ENCODE assay signal across 8 mouse cellular contexts in the genomic region with DNA sequence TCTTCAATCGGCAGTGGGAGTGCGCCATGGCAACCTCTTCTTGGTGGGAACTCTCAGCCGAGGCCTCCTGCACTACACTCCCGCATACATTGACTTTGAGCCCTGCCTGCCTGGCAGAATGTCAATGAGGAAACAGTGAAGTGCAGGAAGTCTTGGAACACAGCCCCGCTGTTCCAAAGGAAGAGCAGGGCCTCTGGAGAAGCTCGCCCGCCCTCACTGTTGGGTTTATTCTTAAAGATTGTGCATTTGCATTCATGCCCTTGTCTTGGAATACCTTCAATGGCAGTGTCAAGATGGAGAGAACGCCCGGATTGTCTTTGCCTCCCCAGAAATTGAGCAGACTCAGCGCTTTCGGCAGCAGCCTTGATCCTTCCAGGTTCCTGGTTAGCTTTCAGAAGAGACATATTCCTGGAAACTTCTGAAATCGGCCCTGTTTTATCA.
DNase-seq lines count a peak whose midpoint lies in the region; ATAC-seq and TF ChIP-seq lines count a peak whose summit lies in the region.

No protein-coding gene starts in this region.

- TF ChIP-seq CTCF in kidney, adult 2 months (conservative IDR thresholded peaks at IDR 0.05; ENCODE audit: insufficient read depth, insufficient read length, low read depth, low read length), result no peak
- TF ChIP-seq CTCF in lung, adult 2 months (IDR thresholded peaks at IDR 0.05; ENCODE audit: insufficient read depth, low read length), result no peak

- ATAC-seq in kidney, embryonic 16.5 days (ENCODE audit: low FRiP score, low TSS enrichment), result no peak
- 0 out of 2 replicates have a peak, but pooled peaks have one; percentile 43 for ATAC-seq in hindbrain, embryonic 11.5 days (ENCODE audit: low FRiP score)

- DNase-seq in kidney, adult 2 months, result peak; percentile 6
- DNase-seq in embryo, embryonic 11 days, result peak; percentile 54
- peak; percentile 42 for DNase-seq in hindbrain, embryonic 11.5 days (ENCODE audit: low spot score)
- DNase-seq in lung, adult 2 months, result peak; percentile 34
- peak; percentile 15 to 21 for DNase-seq in right cerebral cortex, postnatal 36 days (ENCODE audit: low spot score in 2 of 2)
- no peak for DNase-seq in spleen, postnatal 36 days (ENCODE audit: low spot score in 2 of 2)
- DNase-seq in gastrocnemius, adult 18-20 months (ENCODE audit: low spot score), result no peak

- no peaks in the 10 kb centered on the region for H3K4me1 ChIP-seq in kidney, adult 2 months (ENCODE audit: control insufficient read depth, insufficient read depth, low read length)
- H3K4me1 ChIP-seq in kidney, embryonic 16.5 days (ENCODE audit: insufficient read depth, low read length), result no peaks in the 10 kb centered on the region
- H3K4me1 ChIP-seq in hindbrain, embryonic 11.5 days (replicated peaks; ENCODE audit: control insufficient read depth, insufficient read depth, low read length), result no peaks in the 10 kb centered on the region
- peaks cover 2% of the 10 kb centered on the region; the same call in 1 of the 2 replicates for H3K4me1 ChIP-seq in lung, adult 2 months (ENCODE audit: control insufficient read depth, insufficient read depth, low read length)

- H3K4me3 ChIP-seq in kidney, adult 2 months (ENCODE audit: insufficient read depth, low read depth, low read length), result no peak overlapping the region
- H3K4me3 ChIP-seq in kidney, embryonic 16.5 days (ENCODE audit: low read length), result no peak overlapping the region
- H3K4me3 ChIP-seq in hindbrain, embryonic 11.5 days (ENCODE audit: low read depth, low read length), result no peak overlapping the region
- no peak overlapping the region for H3K4me3 ChIP-seq in lung, adult 2 months (replicated peaks; ENCODE audit: extremely low read depth, low read depth, low read length)

- H3K4me2 ChIP-seq in kidney, embryonic 16.5 days (replicated peaks; ENCODE audit: low read depth, low read length), result no peak overlapping the region; the same call in 1 of the 2 replicates
- H3K4me2 ChIP-seq in hindbrain, embryonic 11.5 days (replicated peaks; ENCODE audit: low read depth, low read length), result no peak overlapping the region

- H3K27me3 ChIP-seq in kidney, adult 2 months (replicated peaks; ENCODE audit: control insufficient read depth, insufficient read depth, low read length), result no peaks in the 10 kb centered on the region
- no peaks in the 10 kb centered on the region for H3K27me3 ChIP-seq in kidney, embryonic 16.5 days (ENCODE audit: insufficient read depth, low read length)
- no peaks in the 10 kb centered on the region for H3K27me3 ChIP-seq in hindbrain, embryonic 11.5 days (ENCODE audit: control insufficient read depth, insufficient read depth, low read length)

- H3K9me3 ChIP-seq in kidney, embryonic 16.5 days (ENCODE audit: low read length), result no peaks in the 10 kb centered on the region
- H3K9me3 ChIP-seq in hindbrain, embryonic 11.5 days (ENCODE audit: control insufficient read depth, low read length), result no peaks in the 10 kb centered on the region

- H3K27ac ChIP-seq in kidney, adult 2 months (ENCODE audit: insufficient read depth, low read depth, low read length), result no peak overlapping the region
- no peak overlapping the region for H3K27ac ChIP-seq in kidney, embryonic 16.5 days (ENCODE audit: low read length)
- H3K27ac ChIP-seq in hindbrain, embryonic 11.5 days (ENCODE audit: low read depth, low read length), result no peak overlapping the region

- H3K9ac ChIP-seq in kidney, embryonic 16.5 days (replicated peaks; ENCODE audit: low read length), result no peak overlapping the region
- no peak overlapping the region for H3K9ac ChIP-seq in hindbrain, embryonic 11.5 days (ENCODE audit: low read depth, low read length)

- 43% methylated on average over 12 of the region's 12 CpGs for WGBS in kidney, adult 2 months
- 48% methylated on average over 12 of the region's 12 CpGs for WGBS in kidney, embryonic 16.5 days
- whole genome bisulfite sequencing in hindbrain, embryonic 11.5 days, result 54% methylated on average over 12 of the region's 12 CpGs
- WGBS in lung, adult 2 months, result 31% methylated on average over 12 of the region's 12 CpGs

- no peak for TF ChIP-seq POLR2A in kidney, adult 2 months (IDR thresholded peaks at IDR 0.05; ENCODE audit: low read depth, low read length)
- no peak for TF ChIP-seq POLR2A in lung, adult 2 months (IDR thresholded peaks at IDR 0.05; ENCODE audit: borderline replicate concordance, extremely low read depth, low read depth, low read length)

- H3K36me3 ChIP-seq in kidney, adult 2 months (ENCODE audit: control insufficient read depth, insufficient read depth, low read length), result no peaks in the 10 kb centered on the region
- H3K36me3 ChIP-seq in kidney, embryonic 16.5 days (ENCODE audit: insufficient read depth, low read length), result no peaks in the 10 kb centered on the region
- no peaks in the 10 kb centered on the region for H3K36me3 ChIP-seq in hindbrain, embryonic 11.5 days (ENCODE audit: control insufficient read depth, insufficient read depth, low read length)

Comparison
In these comparisons a context has a peak if more than half of its experiments do, and no peak if none do; other contexts are left out.
1. DNase-seq: peak in kidney, adult 2 months (single experiment), embryo, embryonic 11 days (single experiment), hindbrain, embryonic 11.5 days (single experiment), lung, adult 2 months (single experiment) and right cerebral cortex, postnatal 36 days (2 of 2); none in spleen, postnatal 36 days (0 of 2) and gastrocnemius, adult 18-20 months (single experiment).